Mouse (Mus musculus) cerebellum, postnatal 4 days (tissue): ENCODE measurements around the gene Mlh3.
"Not testable (repeated sequence)": the region's sequence is repeated elsewhere in the genome, so short reads cannot be mapped to it uniquely, and the experiment has no call there.

Experiments
- DNase-seq, 2 experiments: peaks; one replicate each; pipeline ENCODE4 v3.0.0; 2022; ENCODE audit warnings: low spot score in 2 of 2, mixed read lengths in 1 of 2

Mlh3 gene

GRCm38 (mm10) chr12:85270319-85270718 is at the start of gene Mlh3:
TSS of gene Mlh3 (minus strand) at chr12:85270599.
- peak; percentile 56 to 78 for DNase-seq

GRCm38 (mm10) chr12:85308651-85309050 is 38.3 kb upstream of the Mlh3 start:
- no peak for DNase-seq

GRCm38 (mm10) chr12:85305247-85305892 is 35.0 kb upstream of the Mlh3 start:
- DNase-seq = peak; percentile 71 to 85

DNA sequence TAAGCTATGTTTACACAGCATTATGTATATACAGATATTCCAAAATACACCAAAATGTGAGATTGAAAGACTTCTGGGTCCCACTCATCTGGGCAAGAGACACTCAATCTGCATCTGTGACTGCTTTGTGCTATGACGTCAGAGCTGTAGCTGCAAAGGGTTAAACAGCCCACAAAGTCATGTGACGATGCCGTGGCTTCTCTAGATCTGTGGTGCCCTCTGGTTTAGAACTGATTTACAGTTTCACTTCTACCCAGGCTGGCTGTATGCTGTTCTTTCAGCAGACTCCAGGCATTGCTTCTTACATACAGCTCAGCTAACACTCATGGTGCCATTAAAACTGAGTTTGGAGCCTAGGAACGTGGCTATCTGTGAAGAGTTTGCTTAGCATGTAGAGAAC is 34.3 kb upstream of the Mlh3 start:
- no peak for DNase-seq

GRCm38 (mm10) chr12:85303256-85303655 is 32.9 kb upstream of the Mlh3 start:
- no peak for DNase-seq

- DNase-seq = no peak
These were observed 28.4 kb upstream of the Mlh3 start for GRCm38 (mm10) chr12:85298835-85299180.

DNA sequence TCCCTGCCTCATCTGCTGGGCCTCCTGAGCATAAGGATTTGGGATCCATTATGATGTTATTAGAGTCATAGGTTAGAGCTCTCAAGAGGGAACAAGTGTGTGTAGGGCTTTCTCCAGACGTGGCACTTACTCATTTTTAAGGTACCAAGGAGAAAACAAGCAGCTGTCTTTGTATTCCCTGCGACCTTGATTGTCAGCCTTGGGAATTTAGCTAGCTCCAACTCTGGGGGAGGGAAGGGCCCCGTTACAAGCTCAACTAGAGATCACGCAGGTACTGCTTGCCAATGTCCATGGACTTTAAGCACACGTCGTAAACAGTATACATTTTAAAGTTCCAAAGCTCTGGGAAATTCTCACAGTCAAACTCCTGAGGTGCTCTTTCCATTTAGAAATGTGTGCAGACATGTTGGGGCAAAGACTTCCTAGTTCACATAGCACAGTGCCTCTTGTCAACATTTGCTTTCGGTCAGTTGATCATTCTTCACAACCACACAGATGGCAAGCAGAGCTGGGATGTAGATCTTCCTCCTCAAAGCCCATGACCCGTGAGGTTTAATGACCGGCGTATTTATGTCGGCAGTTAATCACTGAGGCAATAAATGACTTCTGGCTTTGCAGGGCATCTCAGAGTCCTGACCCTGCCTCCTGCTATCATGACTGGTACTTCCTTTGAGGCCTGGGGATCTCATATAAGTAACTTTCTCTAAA is 27.9 kb upstream of the Mlh3 start:
- no peak for DNase-seq

- no peak for DNase-seq
These were observed 27.1 kb upstream of the Mlh3 start for GRCm38 (mm10) chr12:85297345-85297997.

DNA sequence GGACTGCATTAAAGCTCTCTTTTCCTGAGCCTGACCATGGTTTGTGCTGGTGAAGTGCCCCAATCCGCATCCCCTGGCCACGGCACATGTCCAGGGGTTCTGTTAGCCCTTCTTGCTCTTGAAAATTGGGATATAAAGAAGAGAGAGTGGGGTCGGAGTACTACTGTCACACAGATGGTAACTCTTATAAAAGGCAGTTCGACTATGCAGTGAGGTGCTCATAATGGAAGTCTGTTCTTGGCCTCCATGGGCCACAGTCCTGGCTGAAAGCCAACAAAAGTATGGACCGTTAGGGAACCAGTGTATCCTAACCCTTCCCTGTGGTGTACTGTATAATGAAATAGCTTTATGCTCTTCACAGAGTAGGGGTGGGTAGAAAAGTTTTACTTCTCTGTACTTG is 26.5 kb upstream of the Mlh3 start:
- DNase-seq = no peak

DNA sequence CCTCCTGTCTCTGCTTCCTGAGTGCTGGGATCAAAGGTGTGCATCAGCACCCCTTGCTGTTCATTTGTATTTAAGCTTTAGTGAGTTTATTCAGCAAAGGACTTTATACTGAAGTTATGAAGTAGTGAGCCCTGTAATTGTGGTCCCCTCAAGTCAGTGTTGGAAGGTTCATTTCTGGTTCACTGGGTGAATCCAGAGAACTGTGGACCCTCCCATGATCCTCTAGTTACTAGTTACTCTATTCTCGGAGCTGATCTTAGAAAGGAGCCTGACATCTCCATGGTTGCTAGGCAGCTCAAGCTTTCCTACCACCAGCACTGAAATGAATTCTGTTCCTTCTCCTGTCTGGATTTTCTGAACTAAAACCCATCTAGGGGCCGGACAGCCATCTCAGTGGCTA is 25.1 kb upstream of the Mlh3 start:
- no peak for DNase-seq

DNA sequence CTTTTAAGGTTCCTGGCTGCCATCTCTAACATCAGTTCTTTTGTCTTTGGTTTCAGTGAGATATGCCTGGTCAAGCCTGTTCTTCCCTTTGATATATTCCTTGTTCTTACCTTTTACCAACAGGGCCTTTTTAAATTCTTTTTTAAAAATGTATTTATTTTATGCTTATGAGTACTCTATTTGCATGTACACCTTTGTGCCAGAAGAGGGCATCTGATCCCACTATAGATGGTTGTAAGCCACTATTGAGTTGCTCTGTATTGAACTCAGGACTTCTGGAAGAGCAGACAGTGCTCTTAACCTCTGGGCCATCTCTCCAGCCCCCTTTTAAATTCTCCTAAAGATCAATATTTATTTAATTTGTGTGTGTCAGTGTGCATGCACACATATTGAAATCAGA is 22.5 kb upstream of the Mlh3 start:
- DNase-seq = no peak

GRCm38 (mm10) chr12:85292288-85292687 is 21.9 kb upstream of the Mlh3 start:
- DNase-seq = no peak

DNA sequence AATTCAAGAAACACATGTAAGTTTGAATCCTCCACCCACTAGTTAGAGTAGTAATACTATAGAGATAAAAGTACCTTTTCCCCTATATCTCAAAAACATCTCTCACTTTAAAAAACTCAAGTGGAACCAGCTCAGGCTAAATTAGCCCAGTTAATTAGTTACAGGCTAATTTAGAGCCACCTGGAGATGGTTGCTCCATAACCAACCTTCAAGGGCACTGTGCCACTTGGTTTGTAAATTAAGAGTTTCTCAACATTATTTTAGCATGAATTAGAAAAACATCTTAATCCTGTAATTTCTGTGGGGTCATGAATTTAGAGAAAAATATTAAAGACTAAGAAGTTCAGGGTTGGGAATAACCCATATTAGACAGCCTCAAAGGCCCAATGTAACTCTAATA is 21.1 kb upstream of the Mlh3 start:
- DNase-seq = no peak

GRCm38 (mm10) chr12:85290633-85291032 is 20.2 kb upstream of the Mlh3 start:
- no peak for DNase-seq

DNA sequence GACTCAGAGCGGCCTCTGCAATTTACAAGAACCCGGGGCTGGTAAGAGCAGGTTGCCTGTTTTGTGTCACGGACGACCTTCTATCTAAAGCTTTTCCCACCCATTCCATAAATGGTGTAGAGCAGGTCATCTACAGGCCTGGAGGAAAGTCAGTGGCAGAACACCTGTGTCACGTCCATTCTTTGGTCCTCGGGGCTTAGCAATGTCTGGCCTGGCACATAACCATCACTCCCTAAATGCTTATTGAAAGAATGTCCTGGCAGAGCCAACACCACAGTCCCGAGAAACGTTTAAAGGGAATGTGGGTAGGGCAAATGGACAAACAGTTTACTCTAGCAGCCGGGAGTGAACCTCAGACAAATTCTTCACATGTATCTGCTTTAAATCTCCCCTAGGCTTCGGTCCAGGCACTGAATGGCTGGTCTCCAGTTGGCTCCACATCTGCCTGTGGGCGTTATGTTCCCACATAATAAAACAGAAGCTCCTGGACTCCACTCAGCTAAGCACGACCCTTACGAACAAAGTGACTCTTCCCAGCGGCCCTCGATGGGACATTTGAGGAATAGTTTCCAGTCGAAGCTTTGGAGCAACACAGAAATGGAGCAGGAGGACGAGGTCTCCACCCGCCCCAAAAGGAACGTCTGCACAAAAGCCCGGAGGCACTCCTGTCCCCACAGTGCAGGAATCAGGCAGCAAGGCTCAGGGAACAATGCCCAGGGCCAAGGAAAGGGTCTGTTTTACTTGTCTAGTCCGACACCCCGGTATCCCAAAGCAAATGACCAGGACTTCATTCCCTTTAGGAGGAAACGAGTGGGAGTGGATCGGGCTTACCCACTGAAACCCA is 19.0 kb upstream of the Mlh3 start:
- DNase-seq = no peak

DNA sequence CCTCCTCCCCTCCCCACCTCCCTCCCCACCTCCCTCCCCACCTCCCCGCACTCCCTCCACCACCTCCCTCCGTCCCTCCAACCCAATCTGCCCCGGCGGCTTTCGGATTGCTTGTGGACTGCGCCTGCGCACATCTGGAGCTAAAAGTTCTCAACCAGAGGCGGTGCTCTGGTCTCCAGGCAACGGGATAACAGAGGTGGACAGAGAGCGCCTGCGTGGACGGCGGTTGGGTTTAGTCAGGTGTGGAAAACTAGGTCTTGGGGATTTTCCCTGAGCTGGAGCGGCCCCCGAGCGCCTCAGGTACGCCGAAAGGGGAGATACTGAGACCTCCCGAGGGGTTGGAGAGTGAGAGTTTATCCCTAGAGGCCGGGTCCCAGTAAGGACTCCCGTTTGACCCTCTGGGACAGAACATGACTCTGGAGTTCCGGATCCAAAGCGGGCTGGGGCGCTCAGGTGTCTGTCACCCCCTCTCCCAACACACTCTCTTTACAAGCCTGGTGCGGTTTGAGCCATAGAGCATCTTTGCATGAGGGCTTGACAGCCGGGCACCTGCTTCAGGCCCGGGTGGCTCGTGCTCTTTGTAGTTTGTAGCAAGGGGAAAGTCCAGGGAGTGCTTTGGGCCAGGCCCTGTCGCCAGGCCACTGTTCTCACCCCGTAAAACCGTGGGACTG is 18.2 kb upstream of the Mlh3 start, which contains the start of gene Zc2hc1c:
Gene Zc2hc1c, plus strand, starts transcription at position 106 of the 671 bp plus-strand sequence.
- DNase-seq = peak; percentile 53 to 55

- DNase-seq = no peak
These were observed 17.5 kb upstream of the Mlh3 start, which contains the start of gene Acyp1 for GRCm38 (mm10) chr12:85287809-85288485. TSS of gene Acyp1 (minus strand) at chr12:85288438.

DNA sequence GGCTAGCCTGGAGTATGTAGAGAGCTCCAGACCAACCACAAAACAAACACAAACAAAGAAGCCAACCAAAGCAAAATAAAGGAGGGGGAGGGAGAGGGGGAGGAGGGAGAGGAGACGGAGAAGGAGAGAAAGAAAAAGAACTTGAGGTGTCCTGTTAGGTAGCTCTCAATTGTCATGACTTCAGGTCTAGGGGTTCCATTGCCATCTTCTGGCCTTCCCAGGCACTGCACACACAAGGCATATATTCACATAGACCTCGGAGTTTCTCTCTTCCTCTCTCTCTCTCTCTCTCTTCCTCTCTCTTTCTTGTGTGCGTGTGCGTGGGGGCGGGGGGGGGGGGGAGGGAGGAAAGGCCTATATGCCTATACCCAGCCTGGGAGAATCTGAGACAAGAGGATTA is 16.5 kb upstream of the Mlh3 start:
- DNase-seq = no peak

GRCm38 (mm10) chr12:85284996-85285395 is 14.6 kb upstream of the Mlh3 start:
- no peak for DNase-seq

DNA sequence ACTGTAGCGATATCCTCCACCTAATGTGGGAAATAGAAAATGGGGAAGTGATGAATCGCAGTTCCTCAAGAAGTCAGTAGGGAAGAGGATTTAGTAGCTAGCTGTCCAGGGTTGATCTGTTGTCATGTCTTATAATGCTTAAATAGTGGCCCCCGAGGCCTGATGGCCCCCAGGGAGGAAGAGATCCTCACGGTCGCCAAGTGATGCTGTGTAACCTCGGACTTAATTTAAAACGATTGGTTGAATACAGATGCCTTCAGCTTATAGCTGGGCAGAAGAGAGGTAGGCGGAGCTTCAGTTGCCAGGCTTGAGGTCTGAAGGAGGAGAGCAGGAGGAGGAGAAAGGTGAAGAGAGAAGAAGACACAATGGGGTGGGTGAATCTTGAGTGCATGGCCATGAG is 13.9 kb upstream of the Mlh3 start:
- no peak for DNase-seq

DNA sequence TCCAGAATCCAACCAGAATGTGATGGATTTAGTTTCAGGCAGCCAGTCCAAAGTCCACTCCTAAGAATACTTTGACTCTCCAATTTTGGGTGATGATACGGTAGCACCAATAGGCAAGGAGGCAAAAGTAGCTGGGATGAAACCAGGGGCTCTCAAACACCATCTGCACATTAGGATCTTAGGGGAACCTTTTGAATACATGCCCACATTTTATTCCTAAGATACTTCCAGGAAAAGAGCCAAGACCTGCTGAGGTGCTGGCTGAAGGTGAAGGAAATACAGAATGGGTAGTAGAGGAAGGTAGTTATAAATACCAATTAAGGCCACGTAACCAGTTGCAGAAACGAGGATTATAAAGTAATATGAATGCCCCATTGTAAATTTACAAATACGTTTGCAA is 11.4 kb upstream of the Mlh3 start:
- not testable (repeated sequence) for DNase-seq
